Mouse (Mus musculus) liver, embryonic 14.5 days (tissue): Measurements from ENCODE around the gene Dock1. TPM values are rescaled to one million over a fixed set of nuclear protein-coding genes. Genes with fewer than 3 reads are reported as not detected.

Experiments
- ATAC-seq: fragments of 200-750 bp; cut with Nextera tagmentation; 2 replicates; pipeline ENCODE4 v1.8.0; 2017; ENCODE audit warnings: moderate number of reproducible peaks, mild to moderate bottlenecking, moderate library complexity; ENCODE audit not compliant: insufficient read depth
- DNase-seq, 3 experiments: peaks; one replicate each; pipeline ENCODE4 v3.0.0-alpha.2; 2012 to 2013; ENCODE audit warnings: low read depth in 3 of 3, low spot score in 3 of 3
- H3K27ac ChIP-seq: fragments of 300-500 bp; sonication (generic); 2 replicates; pipeline ENCODE4 v1.5.1; 2014; ENCODE audit warnings: moderate library complexity, mild to moderate bottlenecking, control low read depth, inconsistent platforms
- H3K27me3 ChIP-seq: fragments of 300-500 bp; sonication (generic); 2 replicates; pipeline ENCODE4 v1.6.1; 2014; ENCODE audit warnings: mild to moderate bottlenecking, low read length, moderate library complexity; ENCODE audit not compliant: control insufficient read depth, insufficient read depth
- H3K36me3 ChIP-seq: fragments of 300-500 bp; sonication (generic); replicated peaks from 2 replicates; pipeline ENCODE4 v1.6.1; 2014; ENCODE audit warnings: low read depth; ENCODE audit not compliant: control insufficient read depth, insufficient read depth
- H3K4me1 ChIP-seq, 2 experiments: fragments of 200-500 bp in 1 of 2; fragments of 300-500 bp in 1 of 2; sonication (generic) in 1 of 2; replicated peaks; 2 replicates each; pipeline ENCODE4 v1.6.1; 2012 to 2014; ENCODE audit warnings: antibody characterized with exemption in 1 of 2, inconsistent platforms in 1 of 2, low read length in 1 of 2; ENCODE audit not compliant: control insufficient read depth in 2 of 2, insufficient read depth in 2 of 2
- H3K4me2 ChIP-seq: fragments of 300-500 bp; sonication (generic); 2 replicates; pipeline ENCODE4 v1.6.1; 2014; ENCODE audit warnings: low read depth, mild to moderate bottlenecking, control low read depth, moderate library complexity
- H3K4me3 ChIP-seq, 2 experiments: fragments of 200-500 bp in 1 of 2; fragments of 300-500 bp in 1 of 2; sonication (generic) in 1 of 2; 2 replicates each; pipeline ENCODE4 v1.5.1; 2012 to 2014; ENCODE audit warnings: low read depth in 2 of 2, low read length in 2 of 2, mild to moderate bottlenecking in 2 of 2, control low read depth in 1 of 2, inconsistent platforms in 1 of 2, moderate library complexity in 1 of 2; ENCODE audit not compliant: insufficient read depth in 1 of 2
- H3K9ac ChIP-seq: fragments of 300-500 bp; sonication (generic); replicated peaks from 2 replicates; pipeline ENCODE4 v1.6.1; 2014; ENCODE audit warnings: mild to moderate bottlenecking, control low read depth, moderate library complexity
- H3K9me3 ChIP-seq: fragments of 300-500 bp; sonication (generic); 2 replicates; pipeline ENCODE4 v1.6.1; 2016; ENCODE audit warnings: low read length, mixed read lengths; ENCODE audit not compliant: control insufficient read depth
- CTCF ChIP-seq: IDR thresholded peaks from 2 replicates; pipeline ENCODE4 v1.5.1; 2016; ENCODE audit warnings: antibody characterized with exemption, low read depth, control low read depth
- EP300 ChIP-seq: IDR thresholded peaks from 2 replicates; pipeline ENCODE4 v1.6.1; 2016; ENCODE audit warnings: antibody characterized with exemption, low read depth
- WGBS: fragments of 180-500 bp; shearing (Covaris S2); extraction: QIAGEN DNeasy Blood & Tissue Kit; methylation state at CpG from one replicate; pipeline ENCODE4 v1.1.7; 2014; ENCODE audit not compliant: insufficient replicate concordance; 5-methylcytosine and 5-hydroxymethylcytosine counted together
- polyA plus RNA-seq, 2 experiments: library from polyadenylated mRNA; depleted of rRNA in 1 of 2; stranded (reverse) in 1 of 2; unstranded in 1 of 2; fragments of >200 nt; fragmentation: Nextera tagmentation in 1 of 2; extraction: Ambion mirVana in 1 of 2; gene quantifications; 2 replicates each; pipeline versions ENCODE4 v1.2.1 to v1.2.3; 2012 to 2014

The Dock1 gene
- polyA plus RNA-seq, 2 experiments: 1.9 to 2.5 TPM

- Histone ChIP-seq H3K9me3 (no peaks in the 10 kb centered on the region), H3K4me2 (no peak overlapping the region), H3K4me1 (no peaks in the 10 kb centered on the region), H3K36me3 (no peaks in the 10 kb centered on the region), H3K27ac (no peak overlapping the region), H3K27me3 (no peaks in the 10 kb centered on the region), H3K4me3 (no peak overlapping the region), H3K9ac (no peak overlapping the region)
- ATAC-seq (no peak), DNase-seq (no peak)
- TF ChIP-seq CTCF (no peak), EP300 (no peak)
- 68% methylated on average over 10 of the region's 10 CpGs for WGBS
Observed at GRCm38 (mm10) chr7:134775671-134776070, 105.2 kb downstream of the Dock1 start.

GRCm38 (mm10) chr7:134776306-134776705 is 105.9 kb downstream of the Dock1 start:
- Histone ChIP-seq H3K9me3 (no peaks in the 10 kb centered on the region), H3K4me2 (no peak overlapping the region), H3K4me1 (no peaks in the 10 kb centered on the region), H3K36me3 (no peaks in the 10 kb centered on the region), H3K27me3 (no peaks in the 10 kb centered on the region), H3K4me3 (no peak overlapping the region), H3K27ac (no peak overlapping the region), H3K9ac (no peak overlapping the region)
- ATAC-seq (no peak), DNase-seq (no peak)
- WGBS: 66% methylated on average over 6 of the region's 6 CpGs
- TF ChIP-seq EP300: no peak
- no peak for TF ChIP-seq CTCF

- WGBS: 75% methylated on average over 3 of the region's 3 CpGs
- no peak for TF ChIP-seq CTCF
- no peak for TF ChIP-seq EP300
- DNase-seq (no peak), ATAC-seq (no peak)
- no peaks in the 10 kb centered on the region for H3K36me3 ChIP-seq
- no peak overlapping the region for H3K27ac ChIP-seq
- H3K9ac ChIP-seq: no peak overlapping the region
- no peaks in the 10 kb centered on the region for H3K4me1 ChIP-seq
- H3K27me3 ChIP-seq: no peaks in the 10 kb centered on the region
- H3K4me2 ChIP-seq: no peak overlapping the region
- no peak overlapping the region for H3K4me3 ChIP-seq
- H3K9me3 ChIP-seq: no peaks in the 10 kb centered on the region
Observed at GRCm38 (mm10) chr7:134779761-134780160, 109.3 kb downstream of the Dock1 start.

- Histone ChIP-seq H3K27ac (no peak overlapping the region), H3K4me3 (no peak overlapping the region), H3K9ac (no peak overlapping the region), H3K27me3 (no peaks in the 10 kb centered on the region), H3K36me3 (no peaks in the 10 kb centered on the region), H3K4me1 (no peaks in the 10 kb centered on the region; a peak in 1 of 4 replicates), H3K4me2 (no peak overlapping the region), H3K9me3 (no peaks in the 10 kb centered on the region)
- DNase-seq (no peak), ATAC-seq (no peak)
- TF ChIP-seq CTCF: no peak
- no peak for TF ChIP-seq EP300
- WGBS: 56% methylated on average over 4 of the region's 4 CpGs
Observed at GRCm38 (mm10) chr7:134787110-134787509, 116.7 kb downstream of the Dock1 start.

GRCm38 (mm10) chr7:134794889-134795288 is 124.4 kb downstream of the Dock1 start:
- DNase-seq: no peak
- WGBS: 64% methylated on average over 3 of the region's 3 CpGs
- TF ChIP-seq EP300 (no peak), CTCF (no peak)

More at GRCm38 (mm10) chr7:134794889-134795288, 124.4 kb downstream of the Dock1 start:
- Histone ChIP-seq H3K9ac (no peak overlapping the region), H3K4me2 (no peak overlapping the region), H3K36me3 (no peaks in the 10 kb centered on the region), H3K27me3 (no peaks in the 10 kb centered on the region), H3K4me3 (no peak overlapping the region), H3K9me3 (no peaks in the 10 kb centered on the region), H3K27ac (no peak overlapping the region), H3K4me1 (no peaks in the 10 kb centered on the region)
- no peak for ATAC-seq
